Mouse (Mus musculus) adrenal gland, adult 2 months (tissue): ENCODE results near the gene Cyren. TPM values are rescaled to one million over a fixed set of nuclear protein-coding genes. Genes with fewer than 3 reads are reported as not detected.
A peak's percentile ranks its signal among the peaks of the same experiment; 100 is the strongest.

Source experiments
- DNase-seq: peaks from one replicate; pipeline ENCODE4 v3.0.0; 2021
- polyA plus RNA-seq: library from polyadenylated mRNA; depleted of rRNA; stranded (reverse); fragments of >200 nt; gene quantifications from 2 replicates; pipeline ENCODE4 v1.2.3, GENCODE M21; 2012; rRNA removed
- total RNA-seq, 2 experiments: library from RNA; stranded (reverse); gene quantifications; 2 replicates each; pipeline ENCODE4 v1.2.3; 2021

Cyren gene
- total and polyA plus RNA-seq, 3 experiments, result 6.7 to 8.2 (median 7.9) TPM

DNA sequence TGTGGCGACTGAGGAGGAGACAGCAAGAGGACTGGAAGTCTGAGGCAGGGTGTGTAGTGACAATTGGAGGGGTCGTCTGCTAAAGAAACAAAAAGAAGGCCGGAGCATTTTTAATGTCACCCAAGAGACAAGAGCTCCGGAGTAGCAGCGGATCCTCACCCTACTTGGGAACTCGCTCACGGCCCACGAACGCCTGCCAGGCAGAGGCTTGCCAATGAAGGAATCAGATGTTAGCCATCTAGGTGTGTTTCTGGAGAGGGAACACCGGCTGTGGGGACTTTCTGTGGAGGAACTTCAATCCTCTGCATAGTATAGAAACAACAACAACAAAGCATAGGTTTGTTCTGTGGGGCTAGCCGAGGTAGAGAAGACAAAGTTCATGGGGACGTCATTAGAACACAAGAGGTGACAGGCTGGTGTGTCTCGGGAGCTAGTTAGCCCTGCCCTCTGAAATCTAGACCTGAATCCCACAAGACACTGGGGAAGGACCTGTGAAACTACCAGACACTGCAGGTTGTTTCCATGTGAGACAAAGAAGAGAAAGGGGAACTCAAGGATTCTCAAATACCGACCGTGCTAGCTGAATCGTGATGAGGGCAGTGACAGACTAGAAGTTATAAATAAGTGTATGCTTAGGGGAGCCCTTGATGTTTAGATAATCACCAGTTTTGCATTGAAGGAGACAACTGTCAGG is 10.4 kb downstream of the Cyren start:
- DNase-seq, result no peak

DNA sequence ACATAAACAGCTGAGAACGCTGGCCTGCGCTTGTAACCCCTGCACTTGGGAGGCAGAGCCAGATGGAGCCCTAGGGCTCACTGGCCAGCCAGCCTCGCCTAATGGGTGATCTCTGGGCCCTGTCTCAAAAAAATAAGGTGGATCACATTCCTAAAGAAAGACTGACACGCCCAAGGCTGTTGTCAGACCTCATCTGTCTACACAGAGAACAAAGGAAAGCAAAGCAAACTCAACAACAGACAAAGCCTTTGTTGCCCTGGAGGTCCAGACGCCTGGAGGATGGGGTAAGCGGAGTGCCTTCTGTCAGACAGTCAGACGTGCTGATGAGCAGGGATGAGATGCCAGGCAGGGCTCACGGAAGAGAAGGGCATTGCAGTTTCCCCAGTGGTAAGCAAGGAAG is 11.1 kb downstream of the Cyren start:
- DNase-seq, result no peak

DNA sequence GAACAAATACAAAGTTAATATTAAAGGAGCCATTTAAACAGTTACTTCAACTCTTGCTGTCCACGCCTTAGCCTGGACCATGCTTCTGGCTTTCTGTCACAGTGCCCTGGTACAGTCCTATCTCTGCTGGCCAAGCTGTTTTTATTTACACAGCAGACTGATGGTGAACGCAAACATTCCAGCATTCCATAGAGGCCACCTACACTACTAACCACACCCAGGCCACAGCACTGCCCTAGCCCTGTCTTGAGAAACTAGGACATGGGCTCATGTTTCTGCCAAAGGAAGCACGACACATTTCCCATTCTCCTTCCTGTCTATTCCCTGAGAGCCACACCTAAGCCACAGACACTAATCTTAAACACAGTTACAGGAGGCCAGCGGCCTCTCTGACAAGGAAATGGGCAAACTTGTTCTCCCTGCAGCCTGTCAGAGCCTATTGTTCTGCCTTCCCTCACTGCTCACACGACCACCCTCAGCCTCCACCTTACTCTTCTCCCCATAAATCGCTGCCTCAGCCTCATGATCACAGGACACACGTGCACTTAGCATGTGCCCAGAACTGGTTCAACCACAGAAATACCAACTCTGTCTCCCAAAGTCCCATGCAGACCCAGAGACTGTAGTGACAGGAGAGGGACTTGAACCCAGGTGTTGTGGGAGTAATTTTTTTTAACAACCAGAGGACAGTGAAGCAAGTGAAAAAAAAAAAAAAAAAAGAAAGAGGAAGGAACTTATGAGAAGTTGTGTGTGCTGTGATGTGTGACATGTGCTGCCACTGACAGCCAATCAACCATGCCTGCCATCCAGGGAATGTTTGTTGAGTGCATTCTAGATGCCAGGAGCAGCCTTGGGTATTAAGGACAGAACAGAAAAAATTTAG is 11.9 kb downstream of the Cyren start:
- no peak for DNase-seq

DNA sequence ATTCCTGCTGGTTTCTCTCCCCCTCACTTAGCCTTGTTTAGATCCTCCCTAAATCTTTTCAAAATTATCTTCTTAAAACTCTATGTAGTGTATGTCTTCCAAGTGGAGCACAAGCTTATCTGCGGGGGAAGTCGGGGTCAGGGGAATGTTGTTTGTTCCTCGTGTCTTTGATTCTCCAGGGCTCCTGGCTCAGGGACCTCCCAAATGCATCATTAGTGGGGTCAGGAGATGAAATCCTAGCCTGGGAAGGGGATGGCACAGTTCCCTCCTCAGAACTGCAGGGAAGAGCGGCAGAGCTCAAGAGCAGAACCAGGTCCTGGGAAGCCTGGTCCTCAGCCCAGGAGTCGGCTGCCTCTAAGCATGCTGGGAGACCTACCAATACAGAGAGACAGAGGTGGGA is 12.6 kb downstream of the Cyren start:
- DNase-seq, result no peak

DNA sequence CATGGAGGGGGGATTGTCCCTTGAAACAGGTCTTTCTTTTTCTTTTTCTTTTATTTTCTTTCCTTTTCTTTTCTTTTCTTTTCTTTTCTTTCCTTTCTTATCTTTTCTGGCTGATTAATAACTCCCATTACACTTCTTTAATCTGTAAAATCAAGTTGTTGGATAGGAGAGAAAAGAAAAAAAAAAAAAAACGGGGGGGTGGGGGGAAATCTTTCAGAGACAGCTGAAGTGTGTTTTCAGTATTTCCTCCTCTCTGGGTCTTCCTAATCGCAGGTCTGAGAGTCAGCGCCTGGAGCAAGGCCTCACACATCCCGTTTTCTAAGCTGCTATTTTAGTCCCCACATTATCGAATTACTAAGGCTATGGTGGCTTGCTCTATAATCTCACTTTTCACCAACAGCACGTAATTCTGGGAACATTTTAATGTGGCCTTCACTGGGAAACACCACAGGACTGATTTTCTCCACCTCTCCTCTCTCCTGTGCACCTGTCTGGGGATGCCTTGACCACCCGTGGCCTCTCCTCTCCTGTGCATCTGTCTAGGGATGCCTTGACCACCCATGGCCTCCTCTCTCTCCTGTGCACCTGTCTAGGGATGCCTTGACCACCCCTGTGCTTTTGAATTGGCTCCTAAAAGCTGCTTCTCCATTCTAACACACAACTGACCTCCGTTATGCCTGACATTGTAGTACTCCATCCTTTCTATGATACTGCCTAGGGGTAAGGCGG is 13.9 kb downstream of the Cyren start:
- DNase-seq, result no peak

DNA sequence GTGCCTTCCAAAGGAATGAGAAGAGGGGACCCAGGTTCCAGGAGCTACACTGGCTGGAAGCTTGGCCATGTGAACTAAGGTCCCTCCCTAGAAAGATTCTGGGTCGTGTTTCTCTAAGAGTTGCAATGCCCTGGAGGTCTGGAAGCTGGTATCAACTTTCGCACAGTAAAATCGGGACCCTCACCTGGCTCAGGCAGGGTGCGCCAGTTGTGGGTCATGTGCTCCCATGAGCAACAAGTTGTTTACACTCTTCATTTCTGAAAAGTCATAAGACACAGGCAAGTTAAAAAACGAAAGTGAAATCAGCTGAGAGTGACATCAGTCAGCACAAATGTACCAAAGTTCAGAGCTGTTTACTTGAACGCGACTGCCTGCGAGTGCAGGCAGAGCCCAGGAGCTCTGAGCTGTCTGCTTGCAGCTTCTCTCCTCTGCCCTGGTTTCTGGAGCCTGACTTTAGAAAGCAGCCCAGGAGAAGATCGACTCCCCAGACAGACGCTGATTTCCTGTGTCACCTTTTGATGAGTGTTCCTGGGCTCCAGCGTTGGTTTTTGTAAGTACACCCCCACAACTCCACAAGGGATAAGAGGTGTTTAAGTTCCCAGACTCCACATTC is 15.0 kb downstream of the Cyren start, which contains the start of gene Tmem140:
TSS of gene Tmem140 (plus strand) at position 356 of the 613 bp plus-strand sequence.
- peak; percentile 74 for DNase-seq

DNA sequence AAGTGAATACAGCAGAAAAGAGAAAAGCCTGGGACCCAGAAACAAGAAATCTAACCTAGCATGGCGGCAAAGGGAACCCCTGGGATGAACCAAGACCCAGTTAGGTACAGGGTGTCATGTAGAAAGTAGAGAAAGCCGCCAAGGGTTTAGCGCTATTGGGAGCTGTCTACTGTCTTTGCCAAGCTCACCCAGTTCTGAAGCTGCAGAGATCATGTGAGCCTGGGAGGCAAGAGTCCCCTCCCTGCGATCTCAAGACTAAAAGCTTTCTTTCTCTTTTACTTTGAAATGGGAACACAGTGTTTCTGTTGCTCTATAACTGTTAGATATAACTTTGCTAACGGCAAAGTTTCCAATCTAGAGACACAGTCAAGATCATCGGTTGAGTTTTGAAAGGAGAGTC is 15.5 kb downstream of the Cyren start:
- DNase-seq, result no peak

DNA sequence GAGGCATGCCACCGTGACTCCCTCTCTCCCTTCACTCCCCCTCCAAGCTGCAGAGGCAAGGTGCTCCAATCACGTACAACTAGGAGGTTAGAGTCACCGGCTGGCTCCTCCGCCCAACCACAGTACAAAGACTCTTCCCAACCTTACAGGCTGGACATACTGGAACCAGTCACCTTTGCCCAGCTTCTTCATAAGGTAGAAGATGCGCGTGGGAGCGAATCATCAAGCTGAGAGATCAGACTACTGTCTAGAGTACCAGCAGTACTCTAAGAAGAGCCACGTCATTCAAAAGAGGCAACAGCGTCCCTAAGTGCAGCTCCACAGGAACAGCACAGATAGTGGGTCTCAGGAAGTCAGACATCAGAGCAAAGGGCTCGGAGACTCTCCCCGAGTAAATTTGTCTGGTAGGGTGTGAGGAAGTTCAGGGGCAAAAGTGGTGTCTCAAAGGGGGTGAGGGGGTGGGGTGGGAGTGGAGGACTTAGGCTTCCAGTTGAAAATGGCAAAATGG is 16.3 kb downstream of the Cyren start:
- DNase-seq, result no peak

DNA sequence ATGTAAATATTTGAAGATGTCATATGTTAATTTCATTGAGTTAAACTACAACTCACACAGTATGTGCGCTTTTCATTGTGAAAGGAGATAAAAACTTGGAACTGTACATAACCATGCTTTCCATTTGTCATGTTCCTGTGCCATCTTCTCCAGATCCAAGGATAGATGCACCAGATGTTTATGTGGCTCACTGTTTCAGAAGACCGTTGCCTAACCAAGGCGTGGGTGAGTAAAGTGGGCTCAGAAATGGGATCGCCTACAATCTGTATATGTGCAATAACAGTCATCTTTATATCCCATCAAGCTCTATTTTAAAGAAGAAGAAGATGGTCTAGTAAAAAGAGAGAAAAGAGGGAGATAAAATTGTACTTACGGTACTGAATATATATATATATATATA is 45.5 kb downstream of the Cyren start:
- no peak for DNase-seq

DNA sequence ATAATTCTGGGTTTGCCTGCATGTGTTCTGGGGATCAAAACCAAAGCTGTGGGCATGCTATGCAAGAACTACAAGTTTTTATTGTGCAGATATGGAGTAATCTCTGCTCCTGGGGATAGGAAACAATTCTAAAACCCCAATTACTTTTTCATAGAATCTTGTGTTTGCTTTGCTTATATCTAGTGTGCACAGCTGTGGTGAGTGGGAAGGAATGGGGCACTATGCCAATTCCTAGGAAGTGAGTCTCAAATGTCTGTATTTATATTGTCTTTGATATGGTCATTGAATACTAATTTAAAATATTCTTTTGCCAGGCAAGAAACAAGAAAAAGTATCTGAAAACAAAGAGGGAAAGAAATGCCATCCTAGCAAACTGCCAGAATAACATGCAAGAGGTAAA is 53.5 kb downstream of the Cyren start:
- DNase-seq, result no peak

Other genes with a start within 250 kb of the Cyren start
- 10 to 100 TPM; 10.0 to 15.8 TPM for gene Agbl3, start 97.6 kb downstream of the Cyren start, total RNA-seq
- gene Agbl3, start 97.6 kb downstream of the Cyren start, polyA plus RNA-seq, result 4.2 and 4.9 TPM in 2 replicates
- gene Tmem140, start 14.9 kb downstream of the Cyren start, total RNA-seq, result 10 to 100 TPM; 15.5 to 25.7 TPM
- gene Tmem140, start 14.9 kb downstream of the Cyren start, polyA plus RNA-seq, result 28.4 and 31.5 TPM in 2 replicates
- gene Wdr91, start 32.8 kb upstream of the Cyren start, total RNA-seq, result 10 to 100 TPM; 16.7 to 17.0 TPM
- 10.5 and 12.7 TPM in 2 replicates for gene Wdr91, start 32.8 kb upstream of the Cyren start, polyA plus RNA-seq
- not detected for gene Stra8, start 42.1 kb upstream of the Cyren start, total RNA-seq
- gene Stra8, start 42.1 kb upstream of the Cyren start, polyA plus RNA-seq, result not detected in 2 replicates
- under 1 TPM; 0.23 to 0.41 TPM for gene Slc23a4, start 110.3 kb upstream of the Cyren start, total RNA-seq
- gene Slc23a4, start 110.3 kb upstream of the Cyren start, polyA plus RNA-seq, result 0.92 and 0.95 TPM in 2 replicates